23 mouse cellular contexts compared by ENCODE assay signal in the genomic region with DNA sequence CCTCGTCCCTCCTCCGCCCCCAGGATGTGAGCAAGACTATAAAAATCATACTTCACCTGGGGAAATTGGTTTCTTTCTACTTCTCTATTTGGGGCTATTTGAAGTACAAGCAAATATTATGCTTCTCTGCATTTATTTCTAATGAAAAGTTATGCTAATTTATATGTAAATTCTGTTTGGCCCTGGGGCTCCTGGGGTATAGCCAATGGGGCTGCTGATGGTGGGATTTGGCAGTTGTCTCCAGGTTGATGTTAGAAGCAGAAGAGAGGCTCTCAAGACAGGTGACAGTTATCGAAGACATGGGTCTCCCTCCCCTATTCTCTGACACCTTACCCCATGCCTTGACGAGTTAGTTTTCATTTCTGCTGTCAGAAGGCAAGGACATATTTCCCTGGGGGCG. TPM values are rescaled to one million over a fixed set of nuclear protein-coding genes. Genes with fewer than 3 reads are reported as not detected.
DNase-seq lines count a peak whose midpoint lies in the region; ATAC-seq and TF ChIP-seq lines count a peak whose summit lies in the region.
"Had no signal": no experiment of that assay in that cellular context is flagged by ENCODE, and none has a peak within 500 bp of the region (broad histone marks: within the 10 kb centered on the region; RNA-seq: fewer than 3 reads in every experiment).

No protein-coding gene starts in this region.

- intact Hi-C loops in left cerebral cortex, adult 2 months (cut with DNase I) = loop anchor here (5.0 kb wide), 4 partner anchors 78 to 298 kb away; no protein-coding TSS in a partner anchor

- peak overlapping the region; percentile 79 for H3K4me3 ChIP-seq in left cerebral cortex, adult 2 months
- peak overlapping the region; percentile 52 for H3K4me3 ChIP-seq in forebrain, postnatal 0 days (ENCODE audit: low read depth, low read length)
- H3K4me3 ChIP-seq in midbrain, embryonic 13.5 days (replicated peaks) = peak overlapping the region; percentile 52
- peak overlapping the region; percentile 57 for H3K4me3 ChIP-seq in neural tube, embryonic 15.5 days (replicated peaks)
- H3K4me3 ChIP-seq: embryonic facial prominence, embryonic 12.5 days; erythroblast, embryonic 14.5 days; intestine, embryonic 15.5 days; kidney, embryonic 15.5 days; stomach, embryonic 15.5 days had no signal

- H3K27me3 ChIP-seq in forebrain, postnatal 0 days (ENCODE audit: insufficient read depth, low read length) = no peaks in the 10 kb centered on the region
- peaks cover 5% of the 10 kb centered on the region; the same call in 1 of the 2 replicates for H3K27me3 ChIP-seq in midbrain, embryonic 13.5 days
- no peaks in the 10 kb centered on the region for H3K27me3 ChIP-seq in neural tube, embryonic 15.5 days (replicated peaks)

- TF ChIP-seq CTCF in left cerebral cortex, adult 2 months (IDR thresholded peaks at IDR 0.05) = no peak
- no peak for TF ChIP-seq CTCF in forebrain, postnatal 0 days (IDR thresholded peaks at IDR 0.05; ENCODE audit: low read depth)

- no peak for ATAC-seq in forebrain, postnatal 0 days
- no peak for ATAC-seq in midbrain, embryonic 13.5 days
- no peak for ATAC-seq in neural tube, embryonic 15.5 days (ENCODE audit: low FRiP score)
- no peak for ATAC-seq in activated CD4-positive, CD25-positive, alpha-beta regulatory T cell, adult 4 months
- ATAC-seq: intestine, embryonic 15.5 days had no signal

- H3K9me3 ChIP-seq in forebrain, postnatal 0 days (ENCODE audit: low read length) = no peaks in the 10 kb centered on the region
- H3K9me3 ChIP-seq in midbrain, embryonic 13.5 days = no peaks in the 10 kb centered on the region
- no peaks in the 10 kb centered on the region for H3K9me3 ChIP-seq in neural tube, embryonic 15.5 days (replicated peaks)
- H3K9me3 ChIP-seq: embryonic facial prominence, embryonic 12.5 days; intestine, embryonic 15.5 days; kidney, embryonic 15.5 days; stomach, embryonic 15.5 days had no signal

- H3K36me3 ChIP-seq in forebrain, postnatal 0 days (ENCODE audit: insufficient read depth) = no peaks in the 10 kb centered on the region
- no peaks in the 10 kb centered on the region for H3K36me3 ChIP-seq in midbrain, embryonic 13.5 days
- H3K36me3 ChIP-seq in neural tube, embryonic 15.5 days = no peaks in the 10 kb centered on the region
- H3K36me3 ChIP-seq: embryonic facial prominence, embryonic 12.5 days; intestine, embryonic 15.5 days; kidney, embryonic 15.5 days; stomach, embryonic 15.5 days had no signal

- DNase-seq in left cerebral cortex, adult 2 months (ENCODE audit: extremely low spot score in 1 of 2, low spot score in 2 of 2) = no peak
- DNase-seq in left cerebral cortex, adult 11 months (ENCODE audit: low spot score) = no peak
- DNase-seq in forebrain, postnatal 0 days = no peak
- no peak for DNase-seq in right cerebral cortex, adult 18-20 months
- DNase-seq: cerebellum, adult 9-10 months; gastrocnemius, postnatal 10 days; heart, adult 18-20 months; heart, postnatal 36 days; kidney, postnatal 4 days; right cerebral cortex, postnatal 25 days; thymus, adult 18-20 months had no signal

- H3K4me1 ChIP-seq in forebrain, postnatal 0 days (ENCODE audit: insufficient read depth) = peaks cover 29% of the 10 kb centered on the region
- peaks cover 42% of the 10 kb centered on the region for H3K4me1 ChIP-seq in midbrain, embryonic 13.5 days (replicated peaks)
- H3K4me1 ChIP-seq in neural tube, embryonic 15.5 days = peaks cover 46% of the 10 kb centered on the region
- H3K4me1 ChIP-seq: stomach, embryonic 15.5 days had no signal

- H3K27ac ChIP-seq in left cerebral cortex, adult 2 months = peak overlapping the region; percentile 96
- no peak overlapping the region for H3K27ac ChIP-seq in forebrain, postnatal 0 days (ENCODE audit: low read depth, low read length)
- H3K27ac ChIP-seq in midbrain, embryonic 13.5 days = peak overlapping the region; percentile 66; the same call in 1 of the 2 replicates
- H3K27ac ChIP-seq in neural tube, embryonic 15.5 days (replicated peaks) = no peak overlapping the region
- H3K27ac ChIP-seq: embryonic facial prominence, embryonic 12.5 days; intestine, embryonic 15.5 days; kidney, embryonic 15.5 days; liver, embryonic 14.5 days; macrophage; stomach, embryonic 15.5 days had no signal

- peak overlapping the region; percentile 63 for H3K4me2 ChIP-seq in forebrain, postnatal 0 days (ENCODE audit: low read depth)
- peak overlapping the region; percentile 81 for H3K4me2 ChIP-seq in midbrain, embryonic 13.5 days (replicated peaks)
- H3K4me2 ChIP-seq in neural tube, embryonic 15.5 days = peak overlapping the region; percentile 69
- H3K4me2 ChIP-seq: stomach, embryonic 15.5 days had no signal

- WGBS in forebrain, postnatal 0 days = 63% methylated on average over 5 of the region's 5 CpGs
- WGBS in midbrain, embryonic 13.5 days = 76% methylated on average over 5 of the region's 5 CpGs
- WGBS in neural tube, embryonic 15.5 days = 69% methylated on average over 5 of the region's 5 CpGs

- H3K9ac ChIP-seq in forebrain, postnatal 0 days = peak overlapping the region; percentile 28; the same call in 1 of the 2 replicates
- peak overlapping the region; percentile 77; the same call in 1 of the 2 replicates for H3K9ac ChIP-seq in midbrain, embryonic 13.5 days (replicated peaks)
- 0 out of 2 replicates have a peak overlapping the region, but pooled peaks have one; percentile 73 for H3K9ac ChIP-seq in neural tube, embryonic 15.5 days (replicated peaks)
- H3K9ac ChIP-seq: embryonic facial prominence, embryonic 12.5 days; intestine, embryonic 15.5 days; kidney, embryonic 15.5 days; liver, embryonic 14.5 days; stomach, embryonic 15.5 days had no signal

RNA-seq across cellular contexts. Expression of gene Ntm, which starts 2.2 kb away (rescaled TPM):
- total RNA-seq in left cerebral cortex, adult 2 months (2021) = 100 to 1,000 TPM; 288 to 294 TPM
- 140 and 162 TPM in 2 replicates for total RNA-seq in forebrain, postnatal 0 days (2014; rRNA removed)
- 155 and 235 TPM in 2 replicates for polyA plus RNA-seq in forebrain, postnatal 0 days (2015; fragmentation: Nextera tagmentation; extraction: Ambion mirVana)
- 125 and 129 TPM in 2 replicates for polyA plus RNA-seq in midbrain, embryonic 13.5 days (2015; fragmentation: Nextera tagmentation; extraction: Ambion mirVana)
- polyA plus RNA-seq in neural tube, embryonic 15.5 days (2015; fragmentation: Nextera tagmentation; extraction: Ambion mirVana) = 217 and 248 TPM in 2 replicates
- polyA plus RNA-seq in activated CD4-positive, CD25-positive, alpha-beta regulatory T cell, adult 4 months (2017; shearing (Covaris generic)) = not detected
- total RNA-seq: common myeloid progenitor, adult 5-6 weeks had no signal
- polyA plus RNA-seq: C2C12, macrophage had no signal

Comparison
In these comparisons a context has a peak if more than half of its experiments do, and no peak if none do; other contexts are left out.
1. H3K27ac ChIP-seq: peak in left cerebral cortex, adult 2 months (single experiment) and midbrain, embryonic 13.5 days (single experiment); none in forebrain, postnatal 0 days (single experiment) and neural tube, embryonic 15.5 days (single experiment).
2. RNA of gene Ntm, which starts 2.2 kb away (polyA plus RNA-seq): 217 to 248 TPM in neural tube, embryonic 15.5 days, 155 to 235 TPM in forebrain, postnatal 0 days and 125 to 129 TPM in midbrain, embryonic 13.5 days; not detected in activated CD4-positive, CD25-positive, alpha-beta regulatory T cell, adult 4 months; every median in the first group is over 100 times any median in the second.
3. Peak in every context shown above with its lines, with median percentiles within 50 percentile points of each other: H3K4me3 ChIP-seq, H3K4me2 ChIP-seq and H3K9ac ChIP-seq.